Comparison of ENCODE assay signal across 22 mouse cellular contexts in the genomic region with DNA sequence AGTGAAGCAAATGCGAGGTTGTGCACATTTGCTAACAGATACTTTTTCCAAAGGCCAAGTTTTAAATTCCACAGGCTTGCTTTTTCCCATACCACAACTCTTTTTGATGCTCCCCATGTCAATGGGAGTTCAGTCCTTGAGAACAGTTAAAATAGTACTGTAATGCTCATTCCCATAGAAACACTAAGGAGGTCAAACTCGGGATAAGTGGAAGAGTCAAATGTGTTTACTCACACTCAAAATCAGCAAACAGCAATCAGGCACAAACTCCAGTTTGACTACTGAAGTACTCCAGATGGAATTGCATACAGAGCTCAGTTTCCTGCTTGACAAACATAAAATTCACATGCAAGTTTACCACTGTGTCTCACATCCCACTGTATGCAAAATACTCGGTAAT.
"Had no signal": no experiment of that assay in that cellular context is flagged by ENCODE, and none has a peak within 500 bp of the region (broad histone marks: within the 10 kb centered on the region; RNA-seq: fewer than 3 reads in every experiment).

No protein-coding gene starts in this region.

- H3K36me3 ChIP-seq: liver, embryonic 13.5 days; liver, embryonic 15.5 days; midbrain, embryonic 10.5 days; midbrain, embryonic 12.5 days; neural tube, embryonic 13.5 days; neural tube, embryonic 15.5 days; stomach, embryonic 15.5 days had no signal

- ATAC-seq: liver, postnatal 0 days; midbrain, embryonic 16.5 days had no signal

- H3K4me1 ChIP-seq: liver, embryonic 13.5 days; liver, embryonic 15.5 days; midbrain, embryonic 10.5 days; midbrain, embryonic 12.5 days; neural tube, embryonic 13.5 days; neural tube, embryonic 15.5 days; stomach, embryonic 15.5 days had no signal

- H3K27ac ChIP-seq: liver, embryonic 13.5 days; liver, embryonic 15.5 days; midbrain, embryonic 10.5 days; midbrain, embryonic 12.5 days; neural tube, embryonic 13.5 days; neural tube, embryonic 15.5 days; stomach, embryonic 15.5 days; stomach, postnatal 0 days had no signal

- H3K9ac ChIP-seq: liver, embryonic 13.5 days; liver, embryonic 15.5 days; liver, postnatal 0 days; midbrain, embryonic 12.5 days; neural tube, embryonic 13.5 days; neural tube, embryonic 15.5 days; stomach, embryonic 15.5 days had no signal

- H3K4me2 ChIP-seq: liver, embryonic 11.5 days; liver, embryonic 13.5 days; liver, embryonic 15.5 days; midbrain, embryonic 12.5 days; neural tube, embryonic 13.5 days; neural tube, embryonic 15.5 days; stomach, embryonic 15.5 days had no signal

- H3K4me3 ChIP-seq: liver, embryonic 13.5 days; liver, embryonic 15.5 days; midbrain, embryonic 10.5 days; midbrain, embryonic 12.5 days; myocyte; neural tube, embryonic 13.5 days; neural tube, embryonic 15.5 days; stomach, embryonic 15.5 days had no signal

- DNase-seq: liver; liver, embryonic 13.5 days; liver, postnatal 0 days; midbrain, embryonic 14.5 days; retina, postnatal 1 day; right cerebral cortex, adult 18-20 months; right cerebral cortex, postnatal 25 days; right cerebral cortex, postnatal 4 days; spleen, adult 18-20 months; thymus, adult 2 months; thymus, postnatal 25 days; thymus, postnatal 4 days had no signal

- H3K9me3 ChIP-seq: liver, embryonic 13.5 days; liver, embryonic 15.5 days; midbrain, embryonic 10.5 days; midbrain, embryonic 12.5 days; neural tube, embryonic 13.5 days; neural tube, embryonic 15.5 days; stomach, embryonic 15.5 days had no signal

- H3K27me3 ChIP-seq: liver, embryonic 13.5 days; liver, embryonic 15.5 days; midbrain, embryonic 12.5 days; neural tube, embryonic 13.5 days; neural tube, embryonic 15.5 days; stomach, embryonic 15.5 days had no signal
